Mouse (Mus musculus): Measurements from ENCODE around the gene Zw10.

The Zw10 gene

GRCm38 (mm10) chr9:49055333-49056205 lies at the start of gene Zw10:
TSS of gene Zw10 (plus strand) at chr9:49055613.
- DNase-seq (ENCODE audit: low spot score) = peak; percentile 94

GRCm38 (mm10) chr9:49015824-49016223 lies 39.6 kb upstream of the Zw10 start:
- DNase-seq (ENCODE audit: low spot score) = no peak

- no peak for DNase-seq (ENCODE audit: low spot score)
These were observed 34.1 kb upstream of the Zw10 start for GRCm38 (mm10) chr9:49021289-49021688.

GRCm38 (mm10) chr9:49023956-49024355 lies 31.5 kb upstream of the Zw10 start:
- no peak for DNase-seq (ENCODE audit: low spot score)

GRCm38 (mm10) chr9:49024529-49024928 lies 30.9 kb upstream of the Zw10 start:
- no peak for DNase-seq (ENCODE audit: low spot score)

GRCm38 (mm10) chr9:49034764-49035163 lies 20.6 kb upstream of the Zw10 start:
- no peak for DNase-seq (ENCODE audit: low spot score)

GRCm38 (mm10) chr9:49050901-49051300 lies 4.5 kb upstream of the Zw10 start:
- DNase-seq (ENCODE audit: low spot score) = no peak

GRCm38 (mm10) chr9:49051349-49051748 lies 4.1 kb upstream of the Zw10 start:
- peak; percentile 65 for DNase-seq (ENCODE audit: low spot score)

- no peak for DNase-seq (ENCODE audit: low spot score)
These were observed 1.4 kb upstream of the Zw10 start for GRCm38 (mm10) chr9:49054028-49054427.

- DNase-seq (ENCODE audit: low spot score) = no peak
These were observed 21.4 kb downstream of the Zw10 start for GRCm38 (mm10) chr9:49076847-49077246.

GRCm38 (mm10) chr9:49081107-49081506 lies 25.7 kb downstream of the Zw10 start, which contains the start of gene Tmprss5:
TSS of gene Tmprss5 (plus strand) at chr9:49081260.
- DNase-seq (ENCODE audit: low spot score) = no peak

GRCm38 (mm10) chr9:49081561-49081960 lies 26.1 kb downstream of the Zw10 start:
- peak; percentile 59 for DNase-seq (ENCODE audit: low spot score)

GRCm38 (mm10) chr9:49087317-49087716 lies 31.9 kb downstream of the Zw10 start:
- DNase-seq (ENCODE audit: low spot score) = no peak

- no peak for DNase-seq (ENCODE audit: low spot score)
These were observed 43.5 kb downstream of the Zw10 start for GRCm38 (mm10) chr9:49098871-49099270.

GRCm38 (mm10) chr9:49102328-49102727 lies 46.9 kb downstream of the Zw10 start:
- DNase-seq (ENCODE audit: low spot score) = no peak

GRCm38 (mm10) chr9:49109101-49109500 lies 53.7 kb downstream of the Zw10 start:
- DNase-seq (ENCODE audit: low spot score) = peak; percentile 55

- DNase-seq (ENCODE audit: low spot score) = no peak
These were observed 55.2 kb downstream of the Zw10 start for GRCm38 (mm10) chr9:49110476-49111220.

GRCm38 (mm10) chr9:49111296-49111695 lies 55.9 kb downstream of the Zw10 start:
- no peak for DNase-seq (ENCODE audit: low spot score)

GRCm38 (mm10) chr9:49118271-49118825 lies 62.9 kb downstream of the Zw10 start:
- DNase-seq (ENCODE audit: low spot score) = no peak

- no peak for DNase-seq (ENCODE audit: low spot score)
These were observed 64.3 kb downstream of the Zw10 start for GRCm38 (mm10) chr9:49119759-49120158.

GRCm38 (mm10) chr9:49125706-49126105 lies 70.3 kb downstream of the Zw10 start:
- no peak for DNase-seq (ENCODE audit: low spot score)
